Mouse (Mus musculus) megakaryocyte, embryonic 14.5 days (primary cell): ENCODE data around the gene Sycp2.

ENCODE experiments used
- FLI1 ChIP-seq: IDR thresholded peaks from 2 replicates; pipeline ENCODE4 v1.6.1; 2012; ENCODE audit warnings: low read length, inconsistent platforms, mixed read lengths
- GATA1 ChIP-seq: IDR thresholded peaks from 3 replicates; pipeline ENCODE4 v1.6.1; 2012; ENCODE audit warnings: mixed read lengths, low read length, inconsistent platforms, borderline replicate concordance

GRCm38 (mm10) chr2:178416427-178416826 is 8.9 kb upstream of the Sycp2 start:
- TF ChIP-seq GATA1 = no peak
- no peak for TF ChIP-seq FLI1
